In the genomic region with DNA sequence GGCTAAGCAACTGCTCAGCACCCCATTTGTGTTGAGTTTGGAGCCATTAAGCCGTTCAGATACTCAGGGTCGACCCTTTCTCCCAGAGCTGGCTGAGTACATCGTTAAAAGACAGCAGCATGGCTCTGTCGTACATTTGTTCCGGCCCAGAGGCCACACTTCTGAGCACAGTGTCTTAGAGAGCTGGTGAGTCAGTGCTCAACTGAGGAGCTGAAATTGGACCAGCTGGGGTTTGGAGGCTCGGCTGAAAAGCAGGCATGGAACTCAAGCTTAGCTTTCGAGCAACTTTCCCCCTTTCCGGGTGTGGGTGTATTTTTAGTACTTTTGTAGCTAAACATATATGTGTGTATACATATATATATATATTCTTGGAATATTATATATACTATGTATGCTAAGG, we compare ENCODE assay signal across 16 mouse cellular contexts. TPM values are rescaled to one million over a fixed set of nuclear protein-coding genes. Genes with fewer than 3 reads are reported as not detected.
A peak's percentile ranks its signal among the peaks of the same experiment; 100 is the strongest.
DNase-seq lines count a peak whose midpoint lies in the region; ATAC-seq and TF ChIP-seq lines count a peak whose summit lies in the region.
"Had no signal": no experiment of that assay in that cellular context is flagged by ENCODE, and none has a peak within 500 bp of the region (broad histone marks: within the 10 kb centered on the region; RNA-seq: fewer than 3 reads in every experiment).

No protein-coding gene starts in this region.

- H3K27me3 ChIP-seq in forebrain, embryonic 15.5 days, result no peaks in the 10 kb centered on the region
- no peaks in the 10 kb centered on the region for H3K27me3 ChIP-seq in forebrain, embryonic 12.5 days
- no peaks in the 10 kb centered on the region for H3K27me3 ChIP-seq in hindbrain, embryonic 14.5 days (ENCODE audit: control insufficient read depth, insufficient read depth, low read length)
- H3K27me3 ChIP-seq: hindbrain, embryonic 12.5 days; intestine, embryonic 15.5 days; neural tube, embryonic 13.5 days had no signal

- TF ChIP-seq POLR2A in brain, embryonic 14.5 days (IDR thresholded peaks at IDR 0.05; ENCODE audit: borderline replicate concordance, extremely low read depth, insufficient read depth, insufficient read length, poor library complexity, severe bottlenecking), result no peak

- H3K9me3 ChIP-seq in forebrain, embryonic 15.5 days, result no peaks in the 10 kb centered on the region
- H3K9me3 ChIP-seq in forebrain, embryonic 12.5 days, result no peaks in the 10 kb centered on the region
- no peaks in the 10 kb centered on the region for H3K9me3 ChIP-seq in hindbrain, embryonic 14.5 days (ENCODE audit: control insufficient read depth, low read length)
- H3K9me3 ChIP-seq: hindbrain, embryonic 12.5 days; intestine, embryonic 15.5 days; liver, embryonic 12.5 days; neural tube, embryonic 13.5 days had no signal

- ATAC-seq in forebrain, embryonic 15.5 days (replicated peaks), result no peak
- ATAC-seq in forebrain, embryonic 12.5 days (ENCODE audit: low FRiP score), result no peak
- no peak for ATAC-seq in hindbrain, embryonic 14.5 days (ENCODE audit: low FRiP score)
- ATAC-seq: intestine, embryonic 15.5 days; liver, embryonic 12.5 days had no signal

- no peak overlapping the region for H3K9ac ChIP-seq in forebrain, embryonic 15.5 days (replicated peaks)
- H3K9ac ChIP-seq in forebrain, embryonic 12.5 days, result no peak overlapping the region
- no peak overlapping the region for H3K9ac ChIP-seq in hindbrain, embryonic 14.5 days
- H3K9ac ChIP-seq: hindbrain, embryonic 12.5 days; intestine, embryonic 15.5 days; liver, embryonic 12.5 days; neural tube, embryonic 13.5 days had no signal

- H3K4me1 ChIP-seq in forebrain, embryonic 15.5 days, result peaks cover 22% of the 10 kb centered on the region
- 0 out of 2 replicates have a peak, but pooled peaks cover 3% of the 10 kb centered on the region for H3K4me1 ChIP-seq in forebrain, embryonic 12.5 days
- H3K4me1 ChIP-seq in hindbrain, embryonic 14.5 days (replicated peaks; ENCODE audit: control insufficient read depth, insufficient read depth, low read length), result no peaks in the 10 kb centered on the region
- H3K4me1 ChIP-seq: hindbrain, embryonic 12.5 days; intestine, embryonic 15.5 days had no signal

- no peak overlapping the region for H3K4me3 ChIP-seq in forebrain, embryonic 15.5 days
- no peak overlapping the region for H3K4me3 ChIP-seq in forebrain, embryonic 12.5 days (replicated peaks)
- no peak overlapping the region for H3K4me3 ChIP-seq in hindbrain, embryonic 14.5 days (replicated peaks; ENCODE audit: low read length)
- H3K4me3 ChIP-seq: hindbrain, embryonic 12.5 days; intestine, embryonic 15.5 days; liver, embryonic 12.5 days; neural tube, embryonic 13.5 days had no signal

- H3K27ac ChIP-seq in forebrain, embryonic 15.5 days (replicated peaks), result peak overlapping the region; percentile 66
- no peak overlapping the region for H3K27ac ChIP-seq in forebrain, embryonic 12.5 days
- H3K27ac ChIP-seq in hindbrain, embryonic 14.5 days, result no peak overlapping the region
- H3K27ac ChIP-seq: hindbrain, embryonic 12.5 days; intestine, embryonic 15.5 days; liver, embryonic 12.5 days had no signal

- H3K4me2 ChIP-seq in forebrain, embryonic 15.5 days (replicated peaks), result no peak overlapping the region
- no peak overlapping the region for H3K4me2 ChIP-seq in forebrain, embryonic 12.5 days
- H3K4me2 ChIP-seq in hindbrain, embryonic 14.5 days (replicated peaks), result no peak overlapping the region
- H3K4me2 ChIP-seq: hindbrain, embryonic 12.5 days; intestine, embryonic 15.5 days; liver, embryonic 12.5 days; neural tube, embryonic 13.5 days had no signal

- DNase-seq in left cerebral cortex, adult 9 months (ENCODE audit: low spot score in 2 of 2), result peak; percentile 37 to 48
- DNase-seq in left cerebral cortex, adult 11 months (ENCODE audit: low spot score), result no peak
- DNase-seq in brain, embryonic 14.5 days (ENCODE audit: low read depth), result peak; percentile 17
- DNase-seq in right cerebral cortex, adult 2 months (ENCODE audit: low spot score in 2 of 2), result peak; percentile 57 to 58
- no peak for DNase-seq in hindbrain, embryonic 14.5 days (ENCODE audit: low spot score)
- no peak for DNase-seq in spleen, adult 12 weeks (ENCODE audit: low spot score)
- DNase-seq: adrenal gland, postnatal 36 days; cerebellum, adult 9-10 months; gastrocnemius, postnatal 14 days; lung, postnatal 10 days had no signal

- no peaks in the 10 kb centered on the region for H3K36me3 ChIP-seq in forebrain, embryonic 15.5 days
- no peaks in the 10 kb centered on the region for H3K36me3 ChIP-seq in forebrain, embryonic 12.5 days (replicated peaks)
- H3K36me3 ChIP-seq in hindbrain, embryonic 14.5 days (replicated peaks; ENCODE audit: control insufficient read depth, insufficient read depth), result no peaks in the 10 kb centered on the region
- H3K36me3 ChIP-seq: hindbrain, embryonic 12.5 days; intestine, embryonic 15.5 days; liver, embryonic 12.5 days; neural tube, embryonic 13.5 days had no signal

- 43% methylated on average over 8 of the region's 8 CpGs for WGBS in forebrain, embryonic 15.5 days
- WGBS in forebrain, embryonic 12.5 days, result 51% methylated on average over 8 of the region's 8 CpGs
- WGBS in hindbrain, embryonic 14.5 days, result 68% methylated on average over 8 of the region's 8 CpGs

- no peak for TF ChIP-seq CTCF in brain, embryonic 14.5 days (IDR thresholded peaks at IDR 0.05; ENCODE audit: borderline replicate concordance, extremely low read depth, insufficient read depth, insufficient read length)

RNA-seq across cellular contexts. Expression of a gene that starts 34.1 kb away (rescaled TPM):
- polyA plus RNA-seq in forebrain, embryonic 15.5 days (2015; fragmentation: Nextera tagmentation; extraction: Ambion mirVana), result 11.8 and 13.6 TPM in 2 replicates
- polyA plus RNA-seq in forebrain, embryonic 12.5 days (2016; fragmentation: Nextera tagmentation; extraction: Ambion mirVana), result 16.6 and 17.9 TPM in 2 replicates
- polyA plus RNA-seq in brain, embryonic 14.5 days (2012; rRNA removed), result 14.3 and 19.4 TPM in 2 replicates
- polyA plus RNA-seq in hindbrain, embryonic 14.5 days (2014; fragmentation: Nextera tagmentation; extraction: Ambion mirVana), result 6.9 and 7.8 TPM in 2 replicates

Comparison
In these comparisons a context has a peak if more than half of its experiments do, and no peak if none do; other contexts are left out.
1. DNase-seq: peak in left cerebral cortex, adult 9 months (2 of 2), brain, embryonic 14.5 days (single experiment) and right cerebral cortex, adult 2 months (2 of 2); none in left cerebral cortex, adult 11 months (single experiment), hindbrain, embryonic 14.5 days (single experiment) and spleen, adult 12 weeks (single experiment).